Mouse (Mus musculus): ENCODE measurements around the gene Pdha2.

Pdha2 gene

DNA sequence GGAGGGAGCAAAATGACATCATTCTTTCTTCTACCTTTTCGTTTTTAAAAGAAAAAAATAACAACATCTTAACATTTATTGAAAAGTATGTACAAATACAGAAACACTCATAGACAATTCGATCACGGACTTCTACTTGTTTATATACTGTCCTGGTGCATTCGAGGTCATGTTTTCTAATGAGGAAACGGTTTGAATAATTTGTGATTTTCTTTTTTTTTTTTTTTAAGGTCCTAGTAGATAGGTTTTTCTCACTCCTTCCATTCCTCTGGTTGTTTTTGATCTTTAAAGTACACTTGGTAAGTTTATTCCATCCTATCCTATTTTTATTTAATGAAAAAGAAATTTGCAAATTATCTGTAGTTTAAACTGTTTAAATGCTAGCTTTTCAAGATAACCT is at the start of gene Pdha2:
Gene Pdha2, minus strand, starts transcription at position 101 of the 400 bp plus-strand sequence.
- DNase-seq (ENCODE audit: low read depth, low spot score): no peak

DNA sequence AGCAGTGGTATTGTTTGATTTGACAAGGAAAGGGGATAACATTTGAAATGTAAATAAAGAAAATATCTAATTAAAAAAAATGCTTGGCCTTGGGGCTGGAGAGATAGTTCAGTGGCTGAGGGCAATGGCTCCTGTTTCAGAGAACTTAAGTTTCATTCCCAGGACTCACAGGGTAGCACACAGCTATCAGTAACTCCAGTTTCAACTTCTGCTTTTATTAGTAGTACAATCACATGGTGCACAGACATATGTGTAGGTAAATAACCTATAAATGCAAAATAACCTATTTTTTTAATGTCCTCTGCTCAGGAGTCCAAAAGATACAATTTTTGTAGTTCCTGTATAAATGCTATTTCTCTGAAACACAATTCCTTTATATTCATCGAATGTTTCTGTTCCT is 48.4 kb upstream of the Pdha2 start:
- DNase-seq (ENCODE audit: low read depth, low spot score): no peak

GRCm38 (mm10) chr3:141251440-141251839 is 39.3 kb upstream of the Pdha2 start:
- DNase-seq (ENCODE audit: low read depth, low spot score): no peak

DNA sequence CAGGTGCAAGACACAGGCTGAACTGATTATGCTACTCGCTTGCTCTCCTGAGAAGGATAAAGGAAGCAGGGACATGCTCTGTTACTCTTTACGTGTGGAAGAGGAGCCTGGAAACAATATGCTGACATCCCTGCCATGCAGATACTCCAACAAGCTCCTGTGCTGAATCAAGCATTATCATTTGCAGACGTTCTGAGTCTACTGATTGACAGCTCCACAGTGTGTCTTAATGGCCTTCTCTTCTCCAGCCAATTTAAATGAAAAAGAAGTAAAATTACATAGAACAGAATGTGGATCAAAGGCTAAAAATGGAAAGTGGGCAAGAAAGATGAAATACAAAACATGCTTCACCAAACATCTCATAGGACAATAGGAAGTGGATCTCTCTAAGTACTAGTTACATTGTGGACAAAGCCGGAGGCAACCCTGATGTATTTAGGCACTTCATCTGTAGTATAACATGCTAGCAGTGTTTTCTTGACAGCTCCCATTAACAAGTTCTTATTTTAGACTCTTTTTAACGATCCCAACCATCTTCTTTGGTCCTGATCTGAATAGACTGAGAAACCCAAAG is 32.7 kb upstream of the Pdha2 start:
- no peak for DNase-seq (ENCODE audit: low read depth, low spot score)

DNA sequence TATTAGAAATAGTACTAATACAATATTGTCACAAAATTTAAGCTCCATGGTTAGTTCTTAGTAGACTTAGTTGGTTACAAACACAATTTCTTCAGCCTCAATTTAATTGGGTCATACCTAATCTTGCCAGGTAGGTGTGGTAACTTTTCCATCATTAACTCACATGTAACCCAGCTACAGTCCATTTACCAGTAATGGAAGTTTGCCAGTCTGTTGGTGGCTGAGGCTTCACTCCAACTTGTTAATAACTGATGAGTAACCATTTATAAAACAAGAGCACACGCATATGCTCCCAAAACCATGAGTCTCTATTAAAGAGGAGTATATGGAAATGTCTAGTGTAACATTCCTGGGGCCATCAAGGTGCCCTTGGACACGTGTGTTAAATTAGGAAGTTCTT is 25.9 kb upstream of the Pdha2 start:
- DNase-seq (ENCODE audit: low read depth, low spot score): no peak

GRCm38 (mm10) chr3:141229148-141229547 is 17.0 kb upstream of the Pdha2 start:
- no peak for DNase-seq (ENCODE audit: low read depth, low spot score)

DNA sequence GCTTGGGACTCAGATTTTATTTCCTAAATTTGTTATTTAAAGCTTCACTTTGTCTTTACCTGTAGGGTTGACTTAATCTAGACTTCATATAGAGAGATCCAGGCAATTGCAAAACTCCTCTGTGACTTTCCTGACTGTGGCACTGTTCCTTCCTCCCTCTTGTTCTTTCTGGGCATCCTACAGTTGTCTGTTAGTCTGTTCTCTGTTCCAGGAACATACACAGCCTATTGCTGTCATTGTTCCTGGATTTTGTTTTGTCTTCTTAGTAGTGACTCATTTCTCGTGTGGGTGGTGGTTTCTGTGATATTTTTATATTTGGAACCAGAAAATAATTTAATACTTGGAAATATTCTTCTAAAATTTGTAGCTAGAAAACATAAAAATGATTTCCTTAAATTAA is 10.2 kb upstream of the Pdha2 start:
- DNase-seq (ENCODE audit: low read depth, low spot score): no peak

- DNase-seq (ENCODE audit: low read depth, low spot score): no peak
These were observed 6.4 kb upstream of the Pdha2 start for GRCm38 (mm10) chr3:141218561-141218960.

GRCm38 (mm10) chr3:141216999-141217398 is 4.8 kb upstream of the Pdha2 start:
- DNase-seq (ENCODE audit: low read depth, low spot score): no peak

DNA sequence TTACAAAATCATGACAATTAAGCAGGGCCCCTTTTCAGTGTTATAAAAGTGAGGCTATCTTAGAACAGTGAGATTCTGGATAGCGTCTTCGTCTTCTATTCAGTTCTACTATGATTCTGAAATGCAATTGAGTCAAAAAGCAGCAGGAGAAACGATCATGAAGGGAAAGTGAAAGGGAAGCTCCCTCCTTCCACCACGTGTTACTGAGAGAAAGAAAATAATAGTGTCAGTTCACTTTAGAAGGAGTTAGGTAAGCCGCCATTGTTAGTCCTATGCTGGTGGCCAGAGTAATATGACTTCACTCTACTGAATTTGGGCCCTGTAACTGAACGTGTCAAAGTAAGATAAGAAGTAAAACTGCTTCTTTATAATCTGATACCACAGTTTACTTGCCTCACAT is 4.1 kb upstream of the Pdha2 start:
- DNase-seq (ENCODE audit: low read depth, low spot score): no peak

GRCm38 (mm10) chr3:141214789-141215188 is 2.6 kb upstream of the Pdha2 start:
- DNase-seq (ENCODE audit: low read depth, low spot score): no peak

DNA sequence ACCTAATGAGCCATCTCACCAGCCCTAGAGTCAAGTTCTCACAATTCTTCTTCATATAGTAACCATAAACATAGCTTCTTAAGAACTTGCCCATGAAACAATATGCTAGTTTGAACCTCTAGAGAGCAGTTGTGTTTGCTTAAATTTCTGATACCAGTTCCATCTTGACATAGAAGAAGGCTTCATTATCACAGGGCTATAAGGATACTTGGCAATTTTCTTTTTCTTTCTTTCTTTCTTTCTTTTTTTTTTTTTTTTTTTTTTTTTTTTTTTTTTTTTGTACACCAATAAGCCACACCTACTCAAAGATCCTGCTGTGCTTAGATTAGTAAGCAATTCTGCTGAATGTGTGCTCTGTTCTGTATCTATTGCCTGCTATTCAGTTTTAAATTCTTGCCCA is 2.0 kb upstream of the Pdha2 start:
- no peak for DNase-seq (ENCODE audit: low read depth, low spot score)

GRCm38 (mm10) chr3:141211644-141212043 is 511 bp downstream of the Pdha2 start:
- DNase-seq (ENCODE audit: low read depth, low spot score): no peak

DNA sequence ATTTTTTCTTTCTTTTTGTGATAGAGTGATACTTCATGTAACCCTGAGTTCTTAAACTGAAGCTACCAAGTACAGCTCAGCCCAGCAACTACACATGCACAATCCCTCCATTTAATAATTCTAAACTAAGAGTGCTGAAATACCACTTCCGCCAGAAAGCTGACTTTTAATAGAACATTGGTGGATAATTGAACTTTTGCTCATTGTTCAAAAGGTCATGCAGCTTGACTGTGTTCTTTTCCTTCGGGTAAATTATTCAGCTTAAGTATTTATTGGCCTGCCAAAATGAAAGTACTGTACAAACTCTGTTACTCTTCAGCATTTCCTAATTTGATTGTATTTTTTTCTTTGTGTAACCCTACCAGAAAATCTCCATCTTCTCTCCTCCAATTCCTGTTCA is 10.4 kb downstream of the Pdha2 start:
- DNase-seq (ENCODE audit: low read depth, low spot score): no peak

DNA sequence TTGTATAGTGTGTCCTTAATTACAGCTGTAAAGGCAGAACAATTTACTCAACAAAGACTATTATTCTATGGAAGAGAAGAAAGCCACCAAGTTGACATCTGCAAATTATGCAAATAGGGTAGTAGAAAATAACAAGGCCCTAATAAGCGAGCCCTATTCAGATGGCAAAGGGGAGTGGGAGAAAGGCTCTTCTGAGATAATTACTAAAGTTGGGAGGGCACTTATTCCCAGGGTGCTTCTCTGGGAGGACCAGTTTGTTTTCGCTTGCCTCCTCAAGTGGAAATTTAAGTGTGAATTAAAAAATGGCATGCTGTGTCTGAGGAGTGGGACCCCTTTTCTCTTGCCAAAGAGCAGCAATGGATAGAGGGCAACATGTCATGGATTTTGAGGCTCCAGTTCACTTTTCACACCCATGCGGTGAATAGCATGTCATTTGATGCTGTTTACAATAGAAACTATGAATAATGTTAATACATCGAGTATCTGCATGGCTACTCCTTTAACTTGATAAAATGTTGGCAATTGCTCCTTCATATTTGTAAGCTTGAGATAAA is 14.8 kb downstream of the Pdha2 start:
- no peak for DNase-seq (ENCODE audit: low read depth, low spot score)

- no peak for DNase-seq (ENCODE audit: low read depth, low spot score)
These were observed 20.5 kb downstream of the Pdha2 start for GRCm38 (mm10) chr3:141191653-141192052.

GRCm38 (mm10) chr3:141190429-141190828 is 21.7 kb downstream of the Pdha2 start:
- no peak for DNase-seq (ENCODE audit: low read depth, low spot score)

DNA sequence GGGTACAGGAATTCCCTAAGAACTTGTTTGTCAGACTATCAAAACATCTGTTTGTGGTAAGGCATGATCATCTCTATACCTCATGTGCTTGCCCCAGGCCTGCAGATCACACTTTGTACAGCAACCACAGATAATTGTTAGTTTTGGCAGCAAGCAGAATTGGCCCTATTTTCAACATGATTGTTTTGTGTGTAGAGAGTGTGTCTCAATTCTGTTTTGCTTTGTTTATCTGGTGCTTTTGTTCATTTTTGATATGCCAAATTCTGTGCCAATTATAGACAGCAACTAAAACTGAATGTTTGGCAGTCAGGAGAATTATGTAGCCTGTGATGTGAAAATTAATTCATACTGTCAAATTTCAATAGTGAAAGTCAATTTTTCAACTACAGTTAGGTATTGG is 51.2 kb downstream of the Pdha2 start:
- DNase-seq (ENCODE audit: low read depth, low spot score): no peak

Data from c-Kit-negative CD71-positive TER-119-positive erythroid progenitor cells, embryonic 14.5 days (primary cell).